Mouse (Mus musculus): ENCODE measurements around the gene Nrm.

DNA sequence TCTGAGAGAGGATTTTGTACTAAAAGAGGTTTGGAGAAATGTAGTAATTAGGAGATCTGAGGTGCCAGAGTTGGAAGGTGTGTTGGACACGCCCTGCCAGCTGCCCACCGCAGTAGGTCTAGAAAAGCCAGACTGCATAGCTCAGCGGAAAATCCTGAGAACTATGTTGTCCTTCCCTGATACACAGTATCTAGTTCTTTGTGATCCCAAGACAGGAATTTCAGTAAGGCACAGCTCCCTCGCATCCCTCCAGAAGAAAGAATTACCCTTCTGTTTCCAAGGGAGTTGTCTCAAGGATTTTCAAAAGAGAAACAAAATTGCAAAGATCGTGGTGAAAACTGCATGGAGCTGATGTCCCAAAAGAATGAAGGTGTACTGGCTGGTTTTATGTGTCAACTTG is 22.5 kb upstream of the Nrm start:
- TF ChIP-seq EP300 (IDR thresholded peaks at IDR 0.05; ENCODE audit: low read depth), result no peak; the same call in 1 of the 2 replicates
- no peak for TF ChIP-seq CTCF (IDR thresholded peaks at IDR 0.05; ENCODE audit: low read depth)

All from liver, embryonic 14.5 days (tissue).